Mouse (Mus musculus): ENCODE data around the gene Mogs. TPM values are rescaled to one million over a fixed set of nuclear protein-coding genes. Genes with fewer than 3 reads are reported as not detected.

The Mogs gene
- polyA plus RNA-seq, 1 experiment = 28.0 TPM

DNA sequence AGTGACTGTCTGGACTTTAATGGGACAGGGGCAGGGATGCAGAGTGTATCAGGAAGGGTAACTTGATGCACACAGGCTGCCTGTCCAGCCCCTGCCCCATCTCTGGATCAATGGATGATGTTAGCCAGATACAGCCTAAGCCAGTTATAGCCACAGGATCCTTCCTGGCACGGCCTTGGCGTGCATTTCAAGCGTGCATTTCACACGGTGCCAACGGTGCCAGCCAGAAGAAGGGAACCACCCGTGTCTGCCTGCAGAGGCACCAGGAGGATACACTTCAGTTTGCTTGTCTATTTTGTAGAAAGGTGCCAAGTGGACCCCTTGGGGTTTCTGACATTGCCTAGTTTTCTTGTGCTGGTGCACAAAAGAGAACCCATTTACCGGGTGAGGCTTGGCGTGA, 24.7 kb downstream of the Mogs start:
- TF ChIP-seq POLR2A (IDR thresholded peaks at IDR 0.05; ENCODE audit: low read depth, low read length) (no peak), CTCF (IDR thresholded peaks at IDR 0.05; ENCODE audit: borderline replicate concordance, insufficient read depth, low read length) (no peak)
- no peak overlapping the region for H3K27ac ChIP-seq (ENCODE audit: insufficient read depth, low read length)
- no peak overlapping the region for H3K4me3 ChIP-seq (ENCODE audit: insufficient read depth, low read length)
- H3K4me1 ChIP-seq (ENCODE audit: control insufficient read depth, insufficient read depth, low read length) = peaks cover 12% of the 10 kb centered on the region; the same call in 1 of the 2 replicates

DNA sequence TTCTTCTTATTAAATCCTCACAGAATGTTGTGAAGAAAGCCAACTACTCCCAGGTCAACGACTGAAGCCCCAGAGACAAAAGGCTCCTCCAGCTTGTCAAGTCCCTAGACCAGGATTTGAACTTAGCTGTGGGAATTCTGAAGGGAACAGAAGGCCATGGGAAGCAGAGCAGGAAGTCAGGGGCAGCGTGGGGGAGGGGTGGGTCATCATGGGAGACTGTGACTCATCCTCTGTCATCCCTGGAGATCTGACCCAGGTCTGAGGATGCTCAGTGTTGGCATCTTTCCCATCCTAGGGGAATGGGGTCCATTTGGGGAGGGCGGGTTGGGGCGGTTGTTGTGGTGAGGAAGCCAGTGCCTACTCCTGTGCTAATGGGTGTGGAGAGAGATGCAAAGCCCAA, 26.3 kb downstream of the Mogs start:
- no peak overlapping the region for H3K4me3 ChIP-seq (ENCODE audit: insufficient read depth, low read length)
- no peak overlapping the region for H3K27ac ChIP-seq (ENCODE audit: insufficient read depth, low read length)
- no peak for TF ChIP-seq CTCF (IDR thresholded peaks at IDR 0.05; ENCODE audit: borderline replicate concordance, insufficient read depth, low read length)
- TF ChIP-seq POLR2A (IDR thresholded peaks at IDR 0.05; ENCODE audit: low read depth, low read length) = no peak
- H3K4me1 ChIP-seq (ENCODE audit: control insufficient read depth, insufficient read depth, low read length) = peaks cover 21% of the 10 kb centered on the region

DNA sequence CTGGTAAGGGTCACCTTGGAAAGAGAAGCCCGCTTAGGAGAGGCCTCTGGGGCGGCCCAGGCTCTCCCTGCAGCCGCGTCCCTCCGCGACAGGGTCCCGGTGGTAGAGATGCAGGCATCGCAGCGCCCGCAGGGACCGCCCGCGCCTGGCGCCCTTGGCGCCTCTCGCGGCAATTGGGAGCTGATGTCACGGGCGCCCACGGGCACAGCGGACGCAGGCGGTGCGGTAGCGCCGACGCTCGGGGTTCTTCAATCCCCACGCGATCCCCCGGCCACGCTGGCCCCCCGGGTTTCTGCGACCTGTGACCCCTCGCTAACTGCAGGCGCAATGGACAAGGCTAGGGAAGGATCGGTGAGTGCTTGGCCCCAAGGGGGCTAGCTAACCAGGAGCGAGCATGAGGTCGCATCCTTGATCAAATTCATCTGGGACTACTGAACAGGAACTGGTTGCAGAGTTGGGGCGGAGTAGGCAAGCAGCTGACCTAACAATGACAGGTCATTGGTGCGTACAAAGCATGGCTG, 27.0 kb downstream of the Mogs start:
- Histone ChIP-seq H3K4me1 (ENCODE audit: control insufficient read depth, insufficient read depth, low read length) (peaks cover 21% of the 10 kb centered on the region), H3K27ac (ENCODE audit: insufficient read depth, low read length) (no peak overlapping the region), H3K4me3 (ENCODE audit: insufficient read depth, low read length) (no peak overlapping the region)
- no peak for TF ChIP-seq CTCF (IDR thresholded peaks at IDR 0.05; ENCODE audit: borderline replicate concordance, insufficient read depth, low read length)
- TF ChIP-seq POLR2A (IDR thresholded peaks at IDR 0.05; ENCODE audit: low read depth, low read length) = no peak

DNA sequence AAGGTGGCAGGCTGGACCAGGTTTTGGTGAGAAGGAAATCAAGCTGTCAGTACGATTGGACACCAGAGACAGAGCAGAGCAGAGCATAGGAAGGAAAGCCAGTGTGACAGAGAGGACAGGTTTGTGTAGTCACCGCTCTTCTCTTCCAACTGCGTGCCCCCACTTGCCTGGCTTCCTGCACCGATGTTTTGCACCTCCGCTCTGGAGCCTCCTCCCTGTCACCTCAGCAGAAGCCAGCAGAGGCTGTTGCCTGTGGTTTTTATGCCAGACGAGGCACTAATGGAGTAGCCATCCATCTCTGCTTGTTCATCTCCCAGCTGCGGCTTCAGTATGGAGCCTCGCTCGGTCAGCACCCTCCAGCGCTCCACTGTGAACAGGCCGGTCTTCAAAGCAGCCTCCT, 27.6 kb downstream of the Mogs start:
- TF ChIP-seq CTCF (IDR thresholded peaks at IDR 0.05; ENCODE audit: borderline replicate concordance, insufficient read depth, low read length) (no peak), POLR2A (IDR thresholded peaks at IDR 0.05; ENCODE audit: low read depth, low read length) (no peak)
- Histone ChIP-seq H3K4me1 (ENCODE audit: control insufficient read depth, insufficient read depth, low read length) (peaks cover 21% of the 10 kb centered on the region), H3K27ac (ENCODE audit: insufficient read depth, low read length) (no peak overlapping the region), H3K4me3 (ENCODE audit: insufficient read depth, low read length) (no peak overlapping the region)

DNA sequence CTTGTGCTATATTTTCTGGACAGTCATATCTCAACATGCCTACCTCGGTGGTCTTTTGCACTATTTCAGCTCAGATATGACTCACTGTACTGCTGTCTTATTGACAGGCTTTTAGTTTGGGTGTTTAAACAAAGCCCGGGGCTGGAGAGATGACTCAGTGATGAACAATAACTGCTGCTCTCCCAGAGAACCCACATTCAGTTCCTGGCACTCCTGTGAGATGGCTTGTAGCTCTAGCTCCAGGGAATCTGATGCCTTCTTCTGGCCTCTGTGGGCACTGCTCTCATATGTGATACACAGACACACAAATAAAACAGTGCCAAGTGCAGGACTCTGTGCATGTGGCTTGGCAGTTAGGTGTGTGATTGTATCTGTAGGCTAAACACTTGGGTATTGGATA, 29.9 kb downstream of the Mogs start:
- no peak for TF ChIP-seq CTCF (IDR thresholded peaks at IDR 0.05; ENCODE audit: borderline replicate concordance, insufficient read depth, low read length)
- no peak for TF ChIP-seq POLR2A (IDR thresholded peaks at IDR 0.05; ENCODE audit: low read depth, low read length)
- Histone ChIP-seq H3K4me3 (ENCODE audit: insufficient read depth, low read length) (no peak overlapping the region), H3K4me1 (ENCODE audit: control insufficient read depth, insufficient read depth, low read length) (peaks cover 18% of the 10 kb centered on the region)

DNA sequence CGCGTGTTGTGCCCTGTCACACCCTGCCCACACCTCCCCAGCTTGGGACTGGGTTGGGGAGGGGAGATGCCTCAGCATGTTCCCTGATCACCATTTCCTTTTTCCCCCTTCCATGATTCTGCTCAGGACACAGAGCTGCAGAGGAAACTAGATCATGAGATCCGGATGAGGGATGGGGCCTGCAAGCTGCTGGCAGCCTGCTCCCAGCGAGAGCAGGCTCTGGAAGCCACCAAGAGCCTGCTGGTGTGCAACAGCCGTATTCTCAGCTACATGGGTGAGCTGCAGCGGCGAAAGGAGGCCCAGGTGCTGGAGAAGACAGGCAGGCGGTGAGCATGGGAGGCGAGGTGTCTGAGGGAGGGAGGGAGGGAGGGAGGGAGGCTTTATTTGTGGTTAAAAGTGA, 30.5 kb downstream of the Mogs start:
- H3K27ac ChIP-seq (ENCODE audit: insufficient read depth, low read length) = peak overlapping the region; percentile 16
- TF ChIP-seq POLR2A (IDR thresholded peaks at IDR 0.05; ENCODE audit: low read depth, low read length) = no peak
- no peak for TF ChIP-seq CTCF (IDR thresholded peaks at IDR 0.05; ENCODE audit: borderline replicate concordance, insufficient read depth, low read length)
- no peak overlapping the region for H3K4me3 ChIP-seq (ENCODE audit: insufficient read depth, low read length)
- peaks cover 18% of the 10 kb centered on the region for H3K4me1 ChIP-seq (ENCODE audit: control insufficient read depth, insufficient read depth, low read length)

More for the DNA sequence above, 29.9 kb downstream of the Mogs start:
- H3K27ac ChIP-seq (ENCODE audit: insufficient read depth, low read length) = peak overlapping the region; percentile 28

DNA sequence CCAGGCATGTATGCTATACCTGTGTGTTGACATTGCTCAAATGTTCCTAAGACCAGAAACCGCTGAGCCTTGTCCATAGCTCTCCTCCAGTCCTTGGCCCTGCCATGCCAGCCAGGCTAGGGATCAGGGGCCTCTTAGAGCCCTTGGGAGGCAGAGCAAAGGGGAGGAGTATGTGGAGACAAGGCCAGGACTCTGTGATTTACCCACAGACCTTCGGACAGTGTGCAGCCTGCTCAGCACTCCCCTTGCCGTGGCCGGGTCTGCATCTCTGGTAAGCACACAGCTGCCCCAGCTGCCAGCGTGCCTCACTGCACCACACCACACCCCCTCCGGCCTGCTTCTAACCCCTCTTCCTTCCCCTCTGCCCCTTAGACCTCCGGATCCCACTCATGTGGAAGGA, 32.0 kb downstream of the Mogs start:
- no peak overlapping the region for H3K4me3 ChIP-seq (ENCODE audit: insufficient read depth, low read length)
- no peak overlapping the region for H3K27ac ChIP-seq (ENCODE audit: insufficient read depth, low read length)
- peaks cover 18% of the 10 kb centered on the region for H3K4me1 ChIP-seq (ENCODE audit: control insufficient read depth, insufficient read depth, low read length)
- no peak for TF ChIP-seq CTCF (IDR thresholded peaks at IDR 0.05; ENCODE audit: borderline replicate concordance, insufficient read depth, low read length)
- TF ChIP-seq POLR2A (IDR thresholded peaks at IDR 0.05; ENCODE audit: low read depth, low read length) = no peak

DNA sequence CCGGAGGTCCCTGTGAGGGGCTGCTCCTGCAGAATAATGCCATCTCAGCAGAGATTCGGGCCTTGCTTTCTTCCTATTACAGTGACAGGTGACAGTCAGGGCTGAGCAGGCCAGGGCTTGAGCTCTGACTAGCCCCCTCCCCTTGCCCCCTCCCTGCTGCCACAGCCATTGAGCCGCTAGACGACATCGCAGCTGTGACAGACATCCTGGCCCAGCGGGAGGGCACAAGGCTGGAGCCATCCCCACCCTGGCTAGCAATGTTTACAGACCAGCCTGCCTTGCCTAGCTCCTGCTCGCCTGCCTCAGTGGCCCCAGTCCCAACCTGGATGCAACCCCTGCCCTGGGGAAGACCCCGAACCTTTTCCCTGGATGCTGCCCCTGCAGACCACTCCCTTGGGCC, 36.4 kb downstream of the Mogs start:
- Histone ChIP-seq H3K27ac (ENCODE audit: insufficient read depth, low read length) (no peak overlapping the region), H3K4me3 (ENCODE audit: insufficient read depth, low read length) (no peak overlapping the region), H3K4me1 (ENCODE audit: control insufficient read depth, insufficient read depth, low read length) (no peaks in the 10 kb centered on the region; the same call in 1 of the 2 replicates)
- no peak for TF ChIP-seq POLR2A (IDR thresholded peaks at IDR 0.05; ENCODE audit: low read depth, low read length)
- TF ChIP-seq CTCF (IDR thresholded peaks at IDR 0.05; ENCODE audit: borderline replicate concordance, insufficient read depth, low read length) = no peak

DNA sequence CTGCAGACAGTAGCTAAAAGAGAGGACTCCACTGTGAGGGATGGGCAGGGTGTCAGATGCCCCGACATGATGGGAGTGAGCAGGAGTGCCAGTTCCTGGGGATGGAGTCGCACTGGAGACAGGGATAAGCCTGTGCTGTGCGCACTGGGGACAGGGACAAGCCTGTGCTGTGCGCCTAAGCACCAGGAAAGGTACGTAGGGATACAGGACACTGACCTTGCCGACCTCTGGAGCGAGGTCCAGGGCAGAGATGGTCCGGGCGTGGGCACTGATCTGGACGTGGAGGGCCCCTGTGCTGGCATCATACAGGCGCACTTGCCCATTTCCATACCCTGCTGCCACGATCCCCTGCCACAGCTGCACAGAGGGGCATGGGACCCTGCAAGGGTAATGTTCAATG, 37.7 kb downstream of the Mogs start:
- no peak overlapping the region for H3K4me3 ChIP-seq (ENCODE audit: insufficient read depth, low read length)

DNA sequence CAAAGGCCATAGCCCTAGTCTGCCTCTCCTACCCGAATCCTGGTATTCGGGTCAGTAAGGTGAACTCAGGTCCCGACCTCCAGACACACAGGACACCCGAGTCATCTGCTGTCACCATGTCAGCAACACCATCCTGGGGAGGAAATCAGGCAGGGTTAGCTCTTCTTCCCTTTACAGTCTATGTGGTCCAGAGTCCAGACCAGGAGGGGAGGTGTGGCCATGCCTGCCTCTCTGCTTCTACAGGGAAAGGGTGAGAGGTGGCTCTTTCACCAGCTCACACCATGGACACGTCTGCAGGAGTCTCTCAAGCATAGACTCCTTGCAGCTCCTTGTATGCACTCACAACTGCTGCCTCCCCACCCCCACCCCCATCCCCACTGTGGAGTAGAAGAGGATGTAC, 38.2 kb downstream of the Mogs start:
- no peak for TF ChIP-seq POLR2A (IDR thresholded peaks at IDR 0.05; ENCODE audit: low read depth, low read length)
- H3K4me3 ChIP-seq (ENCODE audit: insufficient read depth, low read length) = no peak overlapping the region

More for the DNA sequence above, 37.7 kb downstream of the Mogs start:
- TF ChIP-seq CTCF (IDR thresholded peaks at IDR 0.05; ENCODE audit: borderline replicate concordance, insufficient read depth, low read length) (no peak), POLR2A (IDR thresholded peaks at IDR 0.05; ENCODE audit: low read depth, low read length) (no peak)
- no peaks in the 10 kb centered on the region for H3K4me1 ChIP-seq (ENCODE audit: control insufficient read depth, insufficient read depth, low read length)
- H3K27ac ChIP-seq (ENCODE audit: insufficient read depth, low read length) = no peak overlapping the region

More for the DNA sequence above, 38.2 kb downstream of the Mogs start:
- no peaks in the 10 kb centered on the region for H3K4me1 ChIP-seq (ENCODE audit: control insufficient read depth, insufficient read depth, low read length)
- H3K27ac ChIP-seq (ENCODE audit: insufficient read depth, low read length) = no peak overlapping the region
